Mouse (Mus musculus): ENCODE data around the gene Med15.

GRCm38 (mm10) chr16:17694860-17695259 lies 37.8 kb downstream of the Med15 start:
- TF ChIP-seq CTCF (IDR thresholded peaks at IDR 0.05): no peak
- TF ChIP-seq EP300 (IDR thresholded peaks at IDR 0.05): no peak
